Mouse (Mus musculus) brain, embryonic 14.5 days (tissue): ENCODE data around the gene Hs3st5. TPM values are rescaled to one million over a fixed set of nuclear protein-coding genes. Genes with fewer than 3 reads are reported as not detected.
"Not testable (repeated sequence)": the region's sequence is repeated elsewhere in the genome, so short reads cannot be mapped to it uniquely, and the experiment has no call there.

Experiments used
- DNase-seq: peaks from one replicate; pipeline ENCODE4 v3.0.0-alpha.2; 2011; ENCODE audit warnings: low read depth
- CTCF ChIP-seq: fragments of 200-500 bp; IDR thresholded peaks from 2 replicates; pipeline ENCODE4 v1.5.1; 2012; ENCODE audit warnings: inconsistent platforms, mild to moderate bottlenecking, moderate library complexity, borderline replicate concordance; ENCODE audit not compliant: insufficient read depth, insufficient read length; ENCODE audit errors: extremely low read depth
- POLR2A ChIP-seq: fragments of 200-500 bp; IDR thresholded peaks from 2 replicates; pipeline ENCODE4 v1.6.1; 2012; ENCODE audit warnings: mild to moderate bottlenecking, inconsistent platforms, borderline replicate concordance; ENCODE audit not compliant: poor library complexity, insufficient read depth, insufficient read length, severe bottlenecking; ENCODE audit errors: extremely low read depth
- polyA plus RNA-seq: library from polyadenylated mRNA; depleted of rRNA; stranded (reverse); fragments of >200 nt; gene quantifications from 2 replicates; pipeline ENCODE4 v1.2.3, GENCODE M21; 2012

Hs3st5 gene
- polyA plus RNA-seq, 1 experiment, result 12.9 TPM

DNA sequence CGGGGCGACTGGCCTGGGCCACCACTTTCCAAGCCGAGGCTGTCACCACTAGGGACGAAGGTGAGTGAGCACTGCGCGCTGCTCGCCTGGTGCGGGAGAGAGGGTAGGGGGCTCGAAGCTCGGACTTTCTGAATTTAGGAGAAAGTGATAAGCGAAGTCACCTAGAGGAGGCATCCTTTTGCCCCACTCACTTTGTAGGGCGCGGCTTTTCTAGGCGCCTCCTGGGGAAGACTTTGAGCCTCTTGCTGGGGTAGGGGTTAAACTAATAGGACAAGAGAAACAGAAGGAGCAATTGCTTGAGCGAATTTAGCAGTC is 899 bp downstream of the Hs3st5 start:
- no peak for DNase-seq
- TF ChIP-seq POLR2A (no peak), CTCF (no peak; the same call in 1 of the 2 replicates)

DNA sequence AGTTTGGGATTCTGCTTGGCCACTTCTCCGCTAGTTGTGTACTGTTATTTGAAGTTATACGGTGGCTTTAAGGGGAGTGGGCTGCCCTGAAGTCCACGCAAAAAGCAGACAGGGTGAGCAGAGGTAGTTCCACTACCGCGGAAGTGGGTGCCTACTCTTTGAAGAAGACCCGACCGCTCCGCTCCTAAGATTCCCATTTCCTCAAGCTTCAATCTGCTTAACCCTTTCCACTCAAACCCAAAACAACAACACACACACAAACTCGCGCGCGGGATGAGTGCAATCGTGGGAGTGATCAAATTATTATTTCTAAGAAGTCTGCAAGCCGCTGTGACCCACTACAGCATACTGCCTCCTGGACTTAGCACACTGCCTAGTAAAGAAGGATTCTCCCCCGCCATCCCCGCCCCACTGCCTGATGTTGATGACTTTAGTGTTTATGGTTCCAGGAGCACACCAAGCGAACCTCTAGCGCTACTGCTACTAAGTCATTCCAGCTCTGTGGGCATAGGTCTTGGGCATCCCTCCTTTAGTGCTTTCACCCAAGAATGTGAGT is 1.5 kb downstream of the Hs3st5 start:
- DNase-seq, result peak; percentile 42

DNA sequence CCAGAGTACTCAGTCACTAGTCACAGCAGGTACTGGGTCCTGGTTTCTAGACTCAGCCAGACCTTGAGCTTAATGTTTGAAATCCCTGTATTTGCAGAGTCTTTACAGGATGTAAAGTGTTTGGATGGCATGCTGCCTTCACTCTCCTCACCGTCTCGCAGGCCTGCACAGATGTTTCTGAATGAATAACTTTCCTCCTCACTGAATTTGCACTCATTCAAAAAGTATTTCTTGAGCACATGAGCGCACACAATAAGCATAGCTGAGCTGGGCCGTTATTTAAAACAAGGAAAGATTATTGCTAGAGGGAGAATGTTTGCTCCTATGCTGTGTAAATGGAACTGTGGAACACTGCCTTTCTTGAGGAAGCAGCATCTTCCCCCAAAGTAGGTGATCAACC is 2.9 kb downstream of the Hs3st5 start:
- TF ChIP-seq CTCF, result no peak
- TF ChIP-seq POLR2A, result no peak
- no peak for DNase-seq

More for the DNA sequence above, 1.5 kb downstream of the Hs3st5 start:
- TF ChIP-seq CTCF (no peak), POLR2A (no peak)

DNA sequence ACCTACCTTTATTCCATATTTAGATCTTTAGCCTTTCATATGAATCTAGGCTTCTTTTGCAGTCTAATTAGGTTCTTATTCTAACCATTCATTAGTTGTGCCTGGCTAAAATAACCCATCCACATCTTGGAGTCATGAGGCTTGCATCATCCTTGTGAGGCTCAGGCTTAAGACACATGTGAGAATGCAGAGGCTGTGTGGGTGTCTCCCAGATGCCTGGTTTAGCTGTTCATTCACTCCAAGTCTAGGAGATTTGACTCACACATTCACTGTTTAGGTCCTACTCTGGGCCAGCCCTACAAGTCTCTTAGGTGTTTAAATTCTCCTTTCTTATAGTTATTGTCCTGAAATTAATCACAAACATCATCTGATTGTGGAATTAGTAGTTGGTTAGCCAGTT is 17.3 kb downstream of the Hs3st5 start:
- DNase-seq, result no peak
- TF ChIP-seq POLR2A (no peak), CTCF (no peak)

DNA sequence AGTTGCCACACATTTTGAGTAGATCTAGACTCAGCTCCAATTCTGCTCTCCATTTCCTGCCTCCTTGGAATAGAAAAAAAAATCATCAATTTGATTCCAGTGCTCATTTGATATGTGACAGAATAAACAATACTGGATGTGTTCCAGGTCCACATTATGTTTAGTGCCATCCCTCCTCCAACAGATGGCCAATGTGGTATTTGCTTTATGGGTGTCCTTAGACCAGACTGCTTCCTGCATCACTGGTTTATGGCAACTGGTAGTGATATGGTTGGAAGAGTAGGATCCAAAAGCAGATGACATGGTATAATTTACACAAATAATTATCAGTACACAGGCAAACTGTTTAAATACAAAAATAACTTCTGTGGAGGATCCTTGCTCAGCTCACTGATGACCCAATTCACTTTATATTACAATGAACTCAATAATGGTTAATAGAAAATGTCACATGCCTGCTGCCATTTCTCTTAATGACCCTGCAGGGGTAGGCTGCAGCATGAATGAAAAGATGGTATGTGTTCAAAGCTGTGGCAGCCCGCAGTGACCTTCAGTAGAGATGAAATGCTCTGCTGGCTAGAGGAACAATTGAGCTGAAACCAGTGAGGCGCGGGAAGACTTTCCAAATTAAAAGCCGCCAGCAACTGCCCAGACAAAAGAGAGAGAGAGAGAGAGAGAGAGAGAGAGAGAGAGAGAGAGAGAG is 27.2 kb downstream of the Hs3st5 start:
- peak; percentile 78 for DNase-seq
- no peak for TF ChIP-seq POLR2A
- no peak for TF ChIP-seq CTCF

DNA sequence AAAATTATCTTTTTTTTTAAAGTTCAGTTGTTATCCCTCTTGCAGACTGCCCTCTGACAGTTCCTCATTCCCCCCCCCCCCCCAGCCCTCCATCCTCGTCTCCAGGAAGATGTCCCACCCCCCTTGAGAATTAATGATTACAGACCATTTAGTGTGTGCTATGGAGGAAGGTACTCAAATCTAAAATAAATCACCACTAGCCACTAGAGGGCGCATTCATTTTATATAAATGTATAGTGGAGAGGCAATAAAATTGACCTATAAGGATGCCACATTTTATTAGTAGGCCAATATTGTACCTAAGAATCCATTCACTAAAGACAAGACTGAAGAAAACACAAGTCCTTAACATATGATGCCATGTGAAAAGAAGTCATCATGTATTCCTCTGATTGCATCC is 40.0 kb downstream of the Hs3st5 start:
- TF ChIP-seq POLR2A, result no peak
- no peak for TF ChIP-seq CTCF
- DNase-seq, result peak; percentile 66

DNA sequence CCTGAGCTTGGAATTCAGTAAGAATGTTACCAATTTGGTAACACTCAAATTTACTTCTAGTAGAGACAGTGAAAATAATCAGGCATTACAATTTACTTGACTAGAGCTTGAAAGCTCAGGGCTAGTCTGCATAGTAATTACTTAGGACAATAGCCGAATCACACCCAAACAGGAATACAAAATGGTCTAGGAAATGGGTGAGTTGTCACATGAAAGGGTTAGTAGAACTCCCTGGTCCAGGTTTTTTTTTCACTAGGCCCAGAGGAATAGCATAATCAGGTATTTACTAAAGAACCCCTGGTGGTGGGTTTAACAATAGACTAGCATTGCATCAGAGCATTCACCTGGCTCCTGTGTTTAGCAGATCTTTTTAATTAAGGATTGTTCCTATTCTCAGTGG is 41.1 kb downstream of the Hs3st5 start:
- not testable (repeated sequence) for DNase-seq

DNA sequence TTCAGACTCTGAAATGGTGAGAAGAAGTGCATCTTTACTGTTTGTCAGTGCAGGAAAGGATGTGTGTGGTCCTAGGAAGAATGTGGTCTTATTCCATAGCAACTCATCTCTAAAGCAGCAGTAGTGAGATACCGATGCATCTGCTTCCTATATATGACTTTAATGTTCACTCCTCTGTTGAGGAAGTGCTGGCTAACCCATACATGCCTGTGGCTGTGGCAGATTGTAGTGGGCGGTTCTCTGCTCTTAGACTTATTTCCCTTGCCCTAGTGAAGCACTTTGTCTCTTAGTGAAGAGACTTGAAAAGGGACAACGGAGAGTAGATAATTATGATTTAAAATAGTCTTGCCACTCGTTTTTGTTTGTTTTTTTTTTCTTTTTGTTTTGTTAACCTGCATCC is 47.4 kb downstream of the Hs3st5 start:
- no peak for DNase-seq
- no peak for TF ChIP-seq CTCF

DNA sequence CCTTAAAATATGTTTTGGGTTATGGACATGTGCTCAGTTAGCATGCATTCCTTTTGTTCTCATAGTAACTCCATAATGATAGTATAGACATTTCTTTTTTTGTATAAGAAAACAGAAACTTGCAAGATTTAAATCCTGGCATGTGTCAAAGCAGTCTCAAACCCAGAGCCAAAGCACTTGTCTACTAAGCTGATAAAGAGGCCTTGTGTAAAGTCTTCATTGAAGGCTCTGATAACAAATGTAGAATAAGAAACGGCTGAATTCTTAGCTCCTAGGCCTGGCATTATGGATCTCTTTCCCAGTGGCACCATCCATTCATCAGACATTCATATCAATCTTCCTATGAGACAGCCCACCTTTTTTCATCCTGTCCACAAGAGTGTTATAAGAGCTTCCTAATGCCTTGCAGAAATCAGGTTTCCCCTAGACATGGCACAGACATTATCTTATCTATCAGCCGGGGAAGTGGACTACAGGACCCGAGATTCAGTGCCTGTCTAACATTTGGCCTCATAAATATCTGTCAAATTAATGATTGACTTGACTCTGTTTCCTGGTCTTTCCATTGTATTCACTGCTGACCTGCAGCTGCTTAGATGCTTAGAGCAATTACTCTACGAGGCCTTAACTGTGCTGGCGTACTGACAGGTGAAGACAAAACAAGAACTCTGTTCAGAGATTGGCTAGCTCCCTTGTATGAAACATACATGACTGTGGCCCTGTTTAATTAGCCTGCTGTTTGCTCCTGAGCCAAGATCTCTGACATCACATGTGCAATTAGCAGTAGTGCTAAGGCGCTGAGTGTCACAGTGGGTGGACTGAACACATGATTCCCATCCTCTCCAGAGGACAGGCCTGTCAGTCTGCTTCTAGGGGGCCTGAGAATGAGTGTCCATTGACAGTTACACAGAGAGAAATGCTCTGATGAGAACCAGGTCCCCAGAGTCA is 48.6 kb downstream of the Hs3st5 start:
- TF ChIP-seq CTCF (no peak), POLR2A (no peak)
- peak; percentile 79 for DNase-seq

DNA sequence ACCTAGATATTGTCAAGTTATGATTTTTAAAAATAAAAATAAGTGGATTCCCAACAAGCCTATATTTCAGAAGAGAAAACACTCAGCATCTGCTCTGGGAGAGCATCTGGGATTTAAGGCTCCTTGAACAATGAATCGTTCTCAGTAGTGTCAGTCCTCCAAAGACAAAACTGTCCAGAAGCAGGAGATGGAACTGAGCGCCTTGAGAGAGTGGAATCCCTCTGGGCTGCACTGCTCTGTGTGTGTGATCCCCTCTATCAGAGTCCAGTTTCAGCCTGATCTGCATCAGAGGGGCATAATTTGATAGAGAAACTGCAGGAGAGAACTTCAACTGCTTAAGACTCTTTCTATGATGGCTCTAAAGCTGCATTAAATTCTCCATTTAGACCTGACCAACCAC is 49.5 kb downstream of the Hs3st5 start:
- TF ChIP-seq CTCF (no peak), POLR2A (no peak)
- DNase-seq, result no peak

DNA sequence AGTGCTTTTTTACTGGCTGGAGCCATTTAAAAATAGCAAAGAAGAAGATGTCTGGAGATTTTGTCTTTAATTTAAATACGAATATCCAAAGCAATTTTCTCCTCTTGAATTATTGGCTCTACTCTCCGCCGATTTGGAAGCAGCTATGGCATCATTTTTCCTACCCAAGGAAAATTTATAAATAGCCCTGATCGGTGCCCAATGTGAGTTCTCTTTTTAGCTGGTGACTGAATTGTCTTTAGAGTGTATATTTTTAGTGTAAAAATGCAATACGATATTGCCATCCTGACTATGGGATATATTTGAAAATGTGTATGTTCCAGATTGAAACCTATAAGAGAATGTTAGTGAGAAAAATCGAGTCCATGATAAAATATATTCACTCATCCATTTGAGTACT is 51.1 kb downstream of the Hs3st5 start:
- no peak for DNase-seq

DNA sequence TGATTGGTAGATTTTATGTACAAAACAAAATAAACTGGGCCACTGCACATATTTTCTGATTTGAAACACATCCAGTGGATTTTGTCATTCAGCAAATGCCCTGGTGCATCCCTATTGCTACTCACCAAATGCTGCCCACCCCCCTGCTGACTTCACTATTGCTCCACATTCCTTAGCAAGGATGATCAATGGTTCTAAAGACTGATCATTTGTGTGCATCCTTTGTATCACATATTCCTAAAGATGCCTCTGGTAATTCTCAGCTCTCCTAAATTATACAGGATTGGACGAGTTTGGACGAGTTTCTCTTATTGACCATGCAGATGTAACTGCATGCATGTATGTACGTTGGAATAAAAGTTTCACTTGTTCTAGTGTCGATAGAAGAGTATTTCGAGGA is 52.1 kb downstream of the Hs3st5 start:
- TF ChIP-seq CTCF (no peak), POLR2A (no peak)
- DNase-seq, result no peak

More for the DNA sequence above, 51.1 kb downstream of the Hs3st5 start:
- TF ChIP-seq POLR2A (no peak), CTCF (no peak)

DNA sequence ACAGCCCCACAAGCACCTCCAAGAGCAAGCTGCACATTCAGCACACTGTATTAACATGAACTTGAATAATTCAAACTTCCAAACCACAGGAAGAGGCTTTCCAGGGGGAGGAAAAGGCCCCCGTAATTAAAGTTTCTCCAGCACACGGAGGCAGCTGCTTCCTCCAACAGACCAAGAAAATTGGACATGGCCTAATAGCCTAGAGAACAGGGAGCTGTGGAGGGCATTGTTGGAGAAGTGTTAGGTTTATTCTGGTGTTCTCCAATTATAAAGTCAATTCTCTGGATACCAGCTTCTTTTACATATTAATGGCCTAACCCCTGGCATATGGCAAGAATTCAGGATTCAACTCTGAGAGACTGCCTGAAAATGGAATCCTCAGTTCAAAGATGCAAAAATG is 60.6 kb downstream of the Hs3st5 start:
- TF ChIP-seq CTCF, result no peak
- TF ChIP-seq POLR2A, result no peak
- peak; percentile 85 for DNase-seq
